Mouse (Mus musculus) layer of hippocampus, adult 9-11 months (tissue): Measurements from ENCODE around the gene Jag1.

ENCODE experiments used
- DNase-seq: peaks from one replicate; pipeline ENCODE4 v3.0.0; 2022

Jag1 gene

GRCm38 (mm10) chr2:137098269-137099035, 18.0 kb downstream of the Jag1 start:
- DNase-seq, result no peak

- DNase-seq, result no peak
Measured at GRCm38 (mm10) chr2:137096981-137097460, 19.4 kb downstream of the Jag1 start.

GRCm38 (mm10) chr2:137094301-137094700, 22.1 kb downstream of the Jag1 start:
- no peak for DNase-seq

- no peak for DNase-seq
Measured at GRCm38 (mm10) chr2:137093298-137093630, 23.2 kb downstream of the Jag1 start.

- no peak for DNase-seq
Measured at GRCm38 (mm10) chr2:137092523-137093297, 23.7 kb downstream of the Jag1 start.

- DNase-seq, result no peak
Measured at GRCm38 (mm10) chr2:137091766-137092522, 24.5 kb downstream of the Jag1 start.

GRCm38 (mm10) chr2:137087705-137088104, 28.7 kb downstream of the Jag1 start:
- DNase-seq, result no peak

- DNase-seq, result no peak
Measured at GRCm38 (mm10) chr2:137086621-137087395, 29.6 kb downstream of the Jag1 start.

- no peak for DNase-seq
Measured at GRCm38 (mm10) chr2:137085257-137085656, 31.2 kb downstream of the Jag1 start.

- DNase-seq, result peak; percentile 40
Measured at GRCm38 (mm10) chr2:137082896-137083620, 33.4 kb downstream of the Jag1 start.

GRCm38 (mm10) chr2:137081001-137081400, 35.4 kb downstream of the Jag1 start:
- no peak for DNase-seq

- DNase-seq, result no peak
Measured at GRCm38 (mm10) chr2:137080468-137080867, 36.0 kb downstream of the Jag1 start.

- DNase-seq, result no peak
Measured at GRCm38 (mm10) chr2:137079721-137080320, 36.6 kb downstream of the Jag1 start.

GRCm38 (mm10) chr2:137078771-137079170, 37.7 kb downstream of the Jag1 start:
- DNase-seq, result no peak

- no peak for DNase-seq
Measured at GRCm38 (mm10) chr2:137074313-137074620, 42.2 kb downstream of the Jag1 start.

- no peak for DNase-seq
Measured at GRCm38 (mm10) chr2:137073473-137074312, 42.8 kb downstream of the Jag1 start.

GRCm38 (mm10) chr2:137067479-137068110, 48.8 kb downstream of the Jag1 start:
- DNase-seq, result no peak

GRCm38 (mm10) chr2:137064513-137064912, 51.9 kb downstream of the Jag1 start:
- DNase-seq, result no peak

GRCm38 (mm10) chr2:137063829-137064228, 52.6 kb downstream of the Jag1 start:
- DNase-seq, result no peak

GRCm38 (mm10) chr2:137049906-137050305, 66.5 kb downstream of the Jag1 start:
- DNase-seq, result no peak
